Mouse (Mus musculus): ENCODE results near the gene Slc6a20b. TPM values are rescaled to one million over a fixed set of nuclear protein-coding genes. Genes with fewer than 3 reads are reported as not detected.

Gene Slc6a20b
- under 1 TPM; 0.55 to 0.69 TPM for total RNA-seq (2021)
- long read RNA-seq, experiment 1 = 0 reads
- long read RNA-seq, experiment 2, partial matches to known transcripts = 0 of 1 reads
- long read RNA-seq, experiment 2, other reads (novel, unspliced or antisense) = 1 of 1 reads

DNA sequence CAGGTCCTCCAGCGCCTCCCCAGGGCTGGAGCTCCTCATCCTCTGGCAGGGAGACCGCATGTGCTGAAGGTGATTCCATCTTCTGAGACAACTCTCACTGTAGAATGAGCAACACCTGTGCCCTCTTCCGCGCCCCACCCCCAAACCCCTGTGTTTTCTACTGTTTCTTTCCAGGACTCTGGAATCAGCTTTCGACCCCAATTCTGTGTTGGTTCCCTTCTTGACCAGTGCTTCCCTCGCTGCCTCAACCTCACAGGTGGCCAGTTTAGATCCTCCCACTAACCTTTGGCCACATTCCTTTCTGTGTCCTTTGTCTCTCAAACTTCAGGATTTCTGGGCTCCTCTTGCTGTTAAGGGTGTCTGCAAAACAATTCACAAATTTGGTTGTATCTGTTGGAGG, at the start of gene Slc6a20b:
Slc6a20b (minus strand) TSS at position 285 of the 400 bp plus-strand sequence.
- DNase-seq (ENCODE audit: low spot score in 2 of 2) = no peak

DNA sequence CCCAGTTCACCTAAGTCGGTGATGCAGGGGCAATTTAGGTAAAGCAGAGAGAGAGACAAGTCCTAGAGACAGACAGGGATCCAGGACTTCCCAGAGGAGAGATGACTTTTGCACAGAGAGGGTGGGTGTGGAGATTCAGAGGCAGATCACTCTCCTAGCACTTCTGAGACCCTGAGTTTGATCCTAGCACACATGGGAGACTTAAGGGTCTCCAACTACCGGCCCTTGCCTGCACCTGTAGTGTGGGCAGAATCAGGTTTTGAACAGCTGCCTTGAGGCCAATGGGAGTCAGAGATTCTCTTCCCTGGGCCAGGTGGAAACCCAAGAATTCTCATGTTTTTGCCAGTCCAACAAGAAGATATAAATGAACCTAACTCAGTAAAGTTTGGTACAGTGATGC, 46.8 kb upstream of the Slc6a20b start:
- no peak for DNase-seq (ENCODE audit: low spot score in 2 of 2)

- no peak for DNase-seq (ENCODE audit: low spot score in 2 of 2)
Observed at GRCm38 (mm10) chr9:123678327-123679105, 46.2 kb upstream of the Slc6a20b start, which contains the start of the genes Ccr9 and Slc6a20a. Ccr9 (plus strand) TSS chr9:123678439. Slc6a20a (minus strand) TSS chr9:123678885.

DNA sequence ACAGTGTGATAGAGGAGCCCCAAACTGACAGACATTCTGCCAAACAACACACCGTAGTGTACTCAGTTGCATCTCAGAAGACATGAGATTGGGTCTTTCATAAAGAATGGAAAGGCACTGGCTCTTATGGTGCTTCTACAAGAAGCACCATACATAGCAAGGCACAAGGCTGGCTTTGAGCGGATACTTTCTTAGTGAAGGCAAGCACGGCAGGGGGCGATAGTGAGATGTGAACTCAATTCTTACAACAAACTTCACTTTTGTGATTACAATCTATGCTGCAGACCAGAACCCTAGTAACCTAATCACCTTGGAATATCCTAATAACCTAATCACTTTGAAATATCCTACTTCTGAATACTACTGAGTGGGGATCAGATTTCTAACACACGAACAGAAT, 33.3 kb upstream of the Slc6a20b start:
- DNase-seq (ENCODE audit: low spot score in 2 of 2) = peak in 1 of 2 experiments; percentile 13

DNA sequence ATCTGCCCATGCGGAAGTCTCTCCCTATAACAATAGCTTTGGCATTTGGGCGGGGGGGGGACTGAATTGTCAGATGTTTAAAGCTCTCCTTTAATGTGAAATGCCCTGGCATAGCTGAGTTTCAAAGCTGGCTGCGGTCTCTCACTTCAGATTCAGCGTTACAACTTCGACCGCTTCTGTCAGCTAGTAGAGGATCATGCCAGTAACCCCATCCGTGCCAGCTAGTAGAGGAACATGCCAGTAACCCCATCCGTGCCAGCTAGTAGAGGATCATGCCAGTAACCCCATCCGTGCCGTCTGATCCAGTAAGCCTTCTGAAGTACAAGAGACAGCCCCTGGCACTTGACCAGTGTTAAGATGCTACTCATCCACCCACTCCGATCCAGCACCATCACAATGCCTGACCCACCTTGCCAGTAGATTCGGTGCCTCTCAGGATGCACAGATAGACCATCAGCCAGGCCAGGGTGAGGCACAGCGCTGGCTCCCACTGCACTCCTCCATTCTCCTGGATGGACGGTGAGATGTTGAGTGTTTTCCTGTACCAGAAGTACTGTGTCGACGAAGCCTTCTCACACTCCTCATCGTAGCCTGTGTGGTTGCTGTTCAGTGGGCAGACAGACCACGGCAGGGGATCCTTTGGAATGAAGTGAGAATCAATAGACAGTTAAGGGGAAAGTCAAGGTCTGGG, 27.8 kb upstream of the Slc6a20b start:
- DNase-seq (ENCODE audit: low spot score in 2 of 2) = peak in 1 of 2 experiments; percentile 12

DNA sequence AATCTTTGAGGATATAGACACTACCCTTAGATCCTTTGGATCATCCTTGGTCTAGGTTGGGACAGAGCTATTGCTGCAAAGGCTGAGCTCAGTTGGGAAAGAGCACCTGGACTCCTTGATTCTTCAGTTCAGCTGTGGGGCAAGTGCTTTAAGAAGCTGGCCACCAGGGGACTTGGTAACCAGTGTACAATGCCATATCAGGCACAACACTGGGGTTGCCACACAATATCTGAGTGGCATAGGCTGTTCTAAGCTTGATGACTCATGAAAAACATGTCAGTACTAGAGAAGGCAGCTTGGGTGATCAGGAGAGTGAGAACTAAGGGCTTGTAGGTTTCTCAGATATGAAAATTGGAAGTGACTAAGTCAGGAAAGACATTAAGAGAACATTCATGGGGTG, 26.6 kb upstream of the Slc6a20b start:
- no peak for DNase-seq (ENCODE audit: low spot score in 2 of 2)

- DNase-seq (ENCODE audit: low spot score in 2 of 2) = no peak
Observed at GRCm38 (mm10) chr9:123657457-123657856, 25.1 kb upstream of the Slc6a20b start.

DNA sequence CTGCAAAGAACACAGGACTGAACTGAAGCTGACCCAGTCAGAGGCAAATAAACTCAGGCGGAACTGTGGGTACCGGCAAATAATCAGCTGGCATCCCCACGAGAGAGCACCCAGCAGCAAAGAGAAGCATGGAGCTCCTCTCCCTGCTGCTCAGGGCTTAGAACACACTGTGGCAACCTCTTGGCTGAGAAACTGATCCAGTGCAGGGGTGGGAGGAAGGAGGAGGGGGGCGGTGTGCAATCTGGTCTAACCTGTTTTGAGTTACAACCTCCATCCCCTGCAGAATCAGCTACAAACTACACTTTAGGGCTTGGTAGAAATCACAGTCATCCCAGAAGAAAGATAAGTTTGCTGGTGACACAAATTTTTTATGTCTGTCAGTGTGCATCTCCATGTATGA, 19.0 kb upstream of the Slc6a20b start:
- no peak for DNase-seq (ENCODE audit: low spot score in 2 of 2)

DNA sequence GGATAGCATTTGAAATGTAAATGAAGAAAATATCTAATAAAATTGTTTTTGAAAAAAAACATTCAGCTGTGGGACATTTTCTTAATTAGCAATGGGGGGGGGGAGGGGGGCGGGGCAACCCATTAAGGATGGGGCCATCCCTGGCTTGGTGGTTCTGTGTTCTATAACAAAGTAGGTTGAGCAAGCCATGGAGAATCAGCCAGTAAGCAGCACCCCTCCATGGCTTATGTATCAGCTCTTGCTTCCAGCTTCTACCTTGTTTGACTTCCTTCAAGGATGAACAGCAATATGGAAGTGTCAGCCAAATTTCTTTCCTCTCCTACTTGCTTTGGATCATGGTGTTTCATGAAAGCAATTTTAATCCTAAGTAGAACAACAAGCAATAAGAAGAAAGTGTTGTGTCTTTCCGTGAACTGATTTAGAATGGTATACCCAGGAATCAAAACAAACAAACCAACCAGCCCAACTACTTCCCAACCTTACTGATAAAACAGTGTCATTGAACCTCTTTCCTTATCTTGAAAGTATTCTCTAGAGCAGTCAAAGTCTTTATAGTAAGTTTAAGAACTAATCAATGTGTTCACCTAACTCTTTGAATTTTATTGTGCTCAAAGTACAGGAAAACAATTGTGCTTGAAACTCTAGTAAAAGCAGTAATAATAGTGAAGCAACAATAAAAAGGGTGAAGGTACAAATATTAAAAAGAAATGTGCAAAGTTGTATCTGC, 17.6 kb upstream of the Slc6a20b start:
- DNase-seq (ENCODE audit: low spot score in 2 of 2) = no peak

- DNase-seq (ENCODE audit: low spot score in 2 of 2) = no peak
Observed at GRCm38 (mm10) chr9:123640106-123640505, 7.7 kb upstream of the Slc6a20b start.

GRCm38 (mm10) chr9:123638668-123639089, 6.3 kb upstream of the Slc6a20b start:
- DNase-seq (ENCODE audit: low spot score in 2 of 2) = peak; percentile 11 to 28

DNA sequence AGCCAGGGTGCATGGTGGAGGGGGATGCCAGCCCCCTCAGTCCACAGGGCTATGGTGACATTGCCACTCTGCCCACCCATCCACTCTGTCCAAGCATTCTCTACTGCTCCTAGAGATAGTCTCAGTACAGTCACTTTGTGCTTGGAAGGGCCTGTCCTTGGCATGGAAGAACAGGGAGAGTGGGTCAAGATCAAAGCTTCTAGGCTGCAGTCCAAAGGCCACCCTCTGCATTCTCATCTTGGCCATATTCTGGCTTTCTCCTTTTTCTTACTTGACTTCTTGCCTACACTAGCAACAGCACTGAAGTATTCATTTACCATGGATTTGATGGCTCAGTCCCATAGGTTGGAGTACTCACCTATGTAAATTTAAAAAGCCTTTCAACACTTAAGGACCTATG, 5.9 kb upstream of the Slc6a20b start:
- DNase-seq (ENCODE audit: low spot score in 2 of 2) = no peak

DNA sequence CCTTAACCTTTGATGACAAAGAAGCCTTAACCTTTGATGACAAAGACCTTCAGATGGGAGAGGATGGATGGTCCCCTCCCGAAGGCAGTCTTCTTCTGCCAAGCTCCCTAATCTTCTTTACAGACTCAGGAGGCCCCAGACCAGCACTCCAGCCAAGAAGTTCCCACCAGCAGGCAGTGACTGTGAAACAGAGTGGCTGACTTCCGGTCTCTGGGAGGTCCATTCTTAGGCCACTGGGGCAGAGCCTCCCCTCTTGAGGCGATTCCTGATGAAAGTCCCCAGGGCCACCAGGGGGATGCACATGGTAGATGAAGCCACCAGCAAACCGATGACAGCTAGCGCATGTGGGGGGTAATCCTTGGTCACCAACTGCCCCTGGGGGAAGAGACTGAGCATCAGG, 4.4 kb upstream of the Slc6a20b start:
- DNase-seq (ENCODE audit: low spot score in 2 of 2) = no peak

DNA sequence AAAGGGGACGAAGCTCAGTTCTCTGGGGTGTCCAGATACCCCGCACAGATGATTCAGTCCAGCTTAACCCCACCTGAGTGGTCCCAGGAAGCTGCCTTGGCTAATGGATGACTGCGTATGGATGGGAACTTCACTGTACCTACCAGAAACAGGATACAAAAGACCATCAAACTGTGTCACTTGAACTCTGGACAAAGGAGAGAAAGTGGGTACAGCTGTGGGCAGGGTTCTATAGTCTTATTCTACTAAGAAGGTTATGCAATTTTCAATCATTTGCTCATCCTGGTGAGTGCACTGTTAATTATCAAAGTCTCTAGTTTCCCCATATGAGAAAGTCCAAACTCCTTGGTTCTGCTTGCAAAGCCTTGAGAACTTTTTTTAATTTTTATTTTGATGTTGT, 628 bp upstream of the Slc6a20b start:
- no peak for DNase-seq (ENCODE audit: low spot score in 2 of 2)

GRCm38 (mm10) chr9:123631666-123632065, 699 bp downstream of the Slc6a20b start:
- DNase-seq (ENCODE audit: low spot score in 2 of 2) = no peak

DNA sequence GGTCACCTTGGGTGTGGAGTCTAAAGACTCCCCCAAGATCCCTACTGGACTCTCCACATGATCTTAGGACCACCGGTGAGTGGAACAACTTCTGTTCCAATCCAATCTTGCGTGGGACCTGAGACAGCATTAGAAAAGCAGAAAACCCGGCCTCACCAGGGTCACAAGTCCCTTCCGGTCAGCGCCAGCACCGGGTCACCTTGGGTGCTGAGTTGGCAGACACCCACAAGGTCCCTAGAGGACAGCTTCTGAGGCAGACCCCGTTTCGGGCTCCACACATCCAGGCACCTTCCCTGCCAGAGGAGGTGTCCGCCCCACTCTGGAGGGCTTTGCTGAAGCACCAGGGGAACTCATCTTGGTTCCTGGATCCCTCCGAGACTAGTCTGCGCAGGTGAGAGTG, 6.5 kb downstream of the Slc6a20b start:
- DNase-seq (ENCODE audit: low spot score in 2 of 2) = no peak

DNA sequence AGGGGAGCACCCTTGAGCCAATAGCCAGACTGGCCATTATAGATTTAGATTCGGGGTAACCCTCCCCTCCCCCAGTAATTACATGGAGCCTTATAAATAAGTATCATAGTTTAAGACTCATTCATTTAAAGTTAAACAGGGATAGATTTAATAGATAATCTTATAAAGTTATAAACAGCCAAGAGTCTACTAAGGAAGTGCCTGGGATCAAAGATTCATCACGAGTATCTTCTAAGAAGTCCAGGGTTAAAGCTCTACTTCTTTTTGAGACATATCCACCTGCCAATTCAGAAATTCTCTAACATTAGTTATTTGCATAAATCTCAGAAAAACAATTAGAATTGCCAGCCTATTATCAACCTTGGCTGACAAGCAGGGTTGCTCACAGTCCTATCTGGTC, 7.6 kb downstream of the Slc6a20b start:
- no peak for DNase-seq (ENCODE audit: low spot score in 2 of 2)

GRCm38 (mm10) chr9:123620311-123621098, 11.9 kb downstream of the Slc6a20b start:
- DNase-seq (ENCODE audit: low spot score in 2 of 2) = no peak

DNA sequence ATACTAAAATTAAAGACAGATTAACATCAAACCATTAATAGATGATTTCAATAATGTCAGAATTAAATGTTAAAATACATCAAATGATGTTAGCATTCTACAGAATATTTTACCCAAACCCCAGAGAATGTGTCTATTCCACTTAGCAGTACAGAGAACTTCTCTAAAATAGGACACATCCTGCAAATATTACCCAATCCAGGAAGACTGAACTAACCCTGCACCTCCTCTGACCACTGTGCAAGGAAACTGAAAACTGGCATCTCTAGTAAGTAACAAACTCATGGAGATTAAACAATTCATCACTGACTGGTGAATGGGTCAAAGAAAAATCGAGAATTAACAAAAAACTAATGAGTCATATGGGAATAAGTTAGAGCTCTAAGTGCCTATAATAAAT, 30.8 kb downstream of the Slc6a20b start:
- no peak for DNase-seq (ENCODE audit: low spot score in 2 of 2)

- DNase-seq (ENCODE audit: low spot score in 2 of 2) = no peak
Observed at GRCm38 (mm10) chr9:123597376-123597775, 35.0 kb downstream of the Slc6a20b start.

DNA sequence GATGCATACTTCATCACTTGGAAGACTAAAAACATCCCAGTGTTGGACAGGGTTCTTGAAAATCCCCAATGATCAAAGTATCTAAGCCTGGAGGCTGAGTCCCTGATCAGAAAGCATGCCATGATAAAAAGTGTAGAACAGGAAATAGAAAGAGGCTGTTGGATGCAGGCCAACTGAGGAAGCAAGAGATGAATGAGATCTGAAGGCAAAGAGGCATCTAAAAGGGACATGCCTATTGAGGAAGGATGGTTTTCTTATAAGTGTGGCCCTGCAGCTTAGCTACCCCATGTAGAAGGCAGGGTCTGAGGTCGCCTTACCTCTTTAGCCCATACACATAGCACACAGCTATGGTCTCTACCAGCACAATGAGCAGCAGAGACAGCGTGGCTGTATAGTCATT, 35.5 kb downstream of the Slc6a20b start:
- DNase-seq (ENCODE audit: low spot score in 2 of 2) = no peak

All from layer of hippocampus, postnatal 14 days (tissue).